Mouse (Mus musculus) embryonic fibroblast, embryonic 13.5 days (primary cell): Measurements from ENCODE around the gene Tmem240. TPM values are rescaled to one million over a fixed set of nuclear protein-coding genes. Genes with fewer than 3 reads are reported as not detected.
A peak's percentile ranks its signal among the peaks of the same experiment; 100 is the strongest.
"Not testable (repeated sequence)": the region's sequence is repeated elsewhere in the genome, so short reads cannot be mapped to it uniquely, and the experiment has no call there.

Source experiments
- H3K27ac ChIP-seq: 2 replicates; pipeline ENCODE4 v1.5.1; 2012; ENCODE audit warnings: low read length, control low read depth, inconsistent platforms; ENCODE audit not compliant: insufficient read depth
- H3K4me1 ChIP-seq: 2 replicates; pipeline ENCODE4 v1.6.1; 2011; ENCODE audit warnings: low read length; ENCODE audit not compliant: control insufficient read depth, insufficient read depth
- H3K4me3 ChIP-seq: 2 replicates; pipeline ENCODE4 v1.5.1; 2011; ENCODE audit warnings: mild to moderate bottlenecking, control low read depth, low read length; ENCODE audit not compliant: insufficient read depth
- CTCF ChIP-seq: IDR thresholded peaks from 2 replicates; pipeline ENCODE4 v1.5.1; 2011; ENCODE audit warnings: mild to moderate bottlenecking, control low read depth, low read length, moderate library complexity, borderline replicate concordance; ENCODE audit not compliant: insufficient read depth
- POLR2A ChIP-seq: IDR thresholded peaks from 2 replicates; pipeline ENCODE4 v1.6.1; 2011; ENCODE audit warnings: low read depth, mild to moderate bottlenecking, control low read depth, low read length, moderate library complexity
- polyA plus RNA-seq: library from polyadenylated mRNA; stranded (reverse); fragments of >200 nt; gene quantifications from 2 replicates; pipeline ENCODE4 v1.2.4, GENCODE M21; 2011; ENCODE audit warnings: low read depth; ENCODE audit not compliant: missing spikeins, insufficient read length

Gene Tmem240
- polyA plus RNA-seq, 1 experiment: 1.0 TPM

DNA sequence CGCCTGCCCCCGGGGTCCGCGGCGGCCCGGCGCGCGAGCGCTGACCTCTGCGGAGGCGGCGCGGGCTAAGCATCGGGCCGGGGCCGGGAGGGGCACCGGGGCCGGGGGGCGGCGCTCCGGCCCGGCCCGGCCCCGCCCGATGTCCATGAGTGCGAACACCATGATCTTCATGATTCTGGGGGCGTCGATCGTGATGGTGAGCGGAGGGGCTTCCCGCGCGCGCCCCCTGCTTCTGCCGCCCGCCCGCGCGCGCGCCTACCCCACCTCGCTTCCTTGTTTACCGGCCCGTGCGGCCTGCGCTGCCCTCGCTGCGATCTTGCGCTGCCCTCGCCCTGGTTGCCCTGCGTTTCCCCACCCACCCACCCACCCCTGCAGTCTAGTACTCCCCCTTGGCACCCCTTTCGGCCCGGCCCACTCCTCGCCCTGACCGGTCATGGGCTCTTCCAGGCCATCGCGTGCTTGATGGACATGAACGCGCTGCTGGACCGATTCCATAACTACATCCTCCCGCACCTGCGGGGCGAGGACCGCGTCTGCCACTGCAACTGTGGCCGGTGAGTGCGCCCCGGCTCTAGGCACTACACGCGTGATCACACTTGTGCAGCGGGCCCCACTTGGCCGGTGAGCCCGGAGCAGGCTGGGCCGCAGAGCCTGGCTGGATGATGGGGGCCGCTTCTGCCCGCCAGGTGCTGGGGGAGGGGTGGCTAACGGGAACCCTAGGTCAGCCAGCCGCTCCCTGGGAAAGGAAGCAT, 527 bp downstream of the Tmem240 start:
- H3K27ac ChIP-seq: peak overlapping the region; percentile 38; the same call in 1 of the 2 replicates
- no peak; the same call in none of the 2 replicates for TF ChIP-seq POLR2A
- no peak for TF ChIP-seq CTCF
- H3K4me3 ChIP-seq: peak overlapping the region; percentile 42
- peaks cover 7% of the 10 kb centered on the region; the same call in 1 of the 2 replicates for H3K4me1 ChIP-seq

DNA sequence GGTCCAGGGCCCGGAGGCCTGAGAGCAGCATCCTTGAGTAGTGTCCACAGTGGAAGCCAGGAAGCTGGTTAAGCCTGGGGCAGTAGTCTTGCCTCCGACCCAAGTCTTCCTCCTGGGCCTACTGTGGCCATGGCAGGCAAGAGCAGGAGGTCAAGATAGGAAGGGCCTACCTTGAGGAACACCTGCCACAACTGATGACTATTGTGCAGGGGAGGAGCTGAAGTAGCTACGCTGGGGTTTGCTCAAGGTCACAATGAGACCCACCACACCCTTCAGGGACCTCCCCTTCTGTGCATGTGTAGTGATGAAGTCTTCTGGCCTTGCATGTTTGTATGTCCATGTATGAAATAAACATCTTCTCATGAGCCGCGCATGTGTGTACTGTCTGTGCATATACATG, 1.2 kb downstream of the Tmem240 start:
- TF ChIP-seq CTCF (no peak), POLR2A (no peak)
- peak overlapping the region; percentile 1; the same call in 1 of the 2 replicates for H3K27ac ChIP-seq
- H3K4me1 ChIP-seq: peaks cover 7% of the 10 kb centered on the region; the same call in 1 of the 2 replicates
- H3K4me3 ChIP-seq: peak overlapping the region; percentile 42

DNA sequence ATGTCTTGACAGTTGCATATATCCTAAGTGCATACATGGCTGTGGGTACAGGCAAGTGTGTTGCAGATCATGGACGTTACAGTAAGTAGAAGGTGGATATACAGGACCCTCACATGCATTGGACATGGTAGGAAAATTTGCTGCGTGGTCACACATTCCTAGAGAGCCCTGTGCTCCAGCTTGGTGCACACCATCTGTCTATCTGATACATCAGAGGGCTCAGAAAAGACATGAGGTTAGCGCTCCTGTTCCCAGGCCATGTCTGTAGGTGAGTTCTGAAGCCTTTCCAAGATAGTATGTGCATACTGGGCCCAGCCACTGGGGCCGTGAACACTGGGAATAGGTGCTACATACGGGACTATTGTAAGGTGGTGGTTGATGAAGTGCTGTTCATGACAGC, 1.8 kb downstream of the Tmem240 start:
- peaks cover 7% of the 10 kb centered on the region; the same call in 1 of the 2 replicates for H3K4me1 ChIP-seq
- H3K27ac ChIP-seq: no peak overlapping the region
- H3K4me3 ChIP-seq: no peak overlapping the region
- no peak for TF ChIP-seq CTCF

DNA sequence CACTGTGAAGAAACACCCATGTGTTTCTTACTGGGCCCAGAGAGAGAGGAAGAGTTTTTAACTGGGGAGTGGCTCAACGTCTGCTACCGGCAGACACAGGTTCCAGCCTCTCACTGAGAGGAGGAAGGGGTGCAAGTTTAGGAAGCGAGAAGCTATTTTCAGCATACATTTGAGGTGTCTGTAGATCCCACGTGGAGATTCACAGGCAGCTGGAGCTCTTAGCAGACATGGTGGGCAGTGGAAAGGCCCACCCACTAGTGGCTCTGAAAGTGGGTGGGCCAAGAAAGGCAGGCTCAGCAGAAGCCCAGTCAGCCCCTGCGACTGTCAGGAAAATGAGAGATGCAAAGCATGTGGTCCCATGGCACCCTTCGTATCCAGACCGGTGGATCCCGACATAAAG, 3.7 kb downstream of the Tmem240 start:
- Histone ChIP-seq H3K4me1 (0 out of 2 replicates have a peak, but pooled peaks cover 2% of the 10 kb centered on the region), H3K4me3 (no peak overlapping the region), H3K27ac (no peak overlapping the region)
- TF ChIP-seq POLR2A: no peak

DNA sequence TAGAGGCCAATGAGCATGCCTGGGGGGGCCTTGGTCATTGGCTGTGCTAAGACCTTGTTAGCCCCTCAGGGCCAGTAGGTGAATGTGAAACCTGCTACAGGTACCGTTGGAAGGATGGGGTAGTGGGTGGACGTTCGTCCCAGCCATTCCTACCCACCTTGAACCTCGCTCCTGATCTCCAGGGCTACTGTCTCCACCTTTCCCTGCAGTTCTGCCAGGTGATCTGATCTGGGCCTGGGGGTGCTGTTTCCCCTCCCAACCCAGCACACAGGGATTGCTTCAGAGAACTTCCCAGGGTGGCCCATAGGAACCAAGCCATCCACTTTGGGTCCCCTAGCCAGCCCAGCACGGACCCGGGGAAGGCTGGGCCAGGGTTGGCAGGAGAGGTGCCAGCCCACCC, 4.6 kb downstream of the Tmem240 start:
- H3K4me1 ChIP-seq: 0 out of 2 replicates have a peak, but pooled peaks cover 2% of the 10 kb centered on the region
- H3K4me3 ChIP-seq: no peak overlapping the region
- no peak overlapping the region for H3K27ac ChIP-seq
- TF ChIP-seq POLR2A (no peak), CTCF (no peak)

DNA sequence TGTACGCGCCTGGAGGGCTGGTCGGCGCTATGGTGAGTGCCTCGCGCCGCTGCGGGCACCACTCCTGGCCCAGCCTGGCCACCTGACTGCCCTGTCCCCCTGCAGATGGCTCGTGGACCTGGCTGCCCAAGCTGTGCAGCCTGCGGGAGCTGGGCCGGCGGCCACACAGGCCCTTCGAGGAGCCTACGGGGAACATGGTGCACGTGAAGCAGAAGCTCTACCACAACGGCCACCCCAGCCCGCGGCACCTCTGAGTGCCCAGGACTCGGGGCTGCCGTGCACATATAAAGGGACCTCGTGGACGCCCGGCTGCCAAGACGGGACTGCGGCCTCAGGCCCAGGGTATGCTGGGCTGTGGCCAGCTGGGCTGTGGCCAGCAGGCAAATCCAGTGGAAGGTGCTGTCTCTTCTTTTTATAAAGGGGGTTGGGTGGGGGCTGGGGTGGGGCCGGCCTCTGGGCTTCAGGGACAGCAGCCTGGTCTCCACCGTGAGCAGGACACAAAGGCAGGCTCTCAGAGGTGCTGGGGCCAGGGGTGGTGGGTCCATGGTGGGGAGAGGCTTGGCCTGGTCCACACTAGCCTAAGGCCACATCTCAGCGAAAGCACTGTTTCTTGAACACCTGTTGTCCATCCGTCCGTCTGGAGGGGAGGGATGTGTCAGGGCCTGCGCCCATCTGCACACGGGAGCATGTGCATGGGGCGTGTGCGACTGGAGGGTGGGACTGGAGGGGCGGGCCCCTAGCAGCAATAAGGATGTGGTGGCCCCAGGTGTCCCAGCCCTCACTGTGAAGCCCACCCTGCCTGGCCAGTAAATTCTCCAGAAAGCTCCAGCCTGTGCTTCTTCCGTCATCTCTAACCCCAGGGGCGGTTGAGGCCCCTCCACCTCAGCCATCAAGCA, 5.4 kb downstream of the Tmem240 start:
- Histone ChIP-seq H3K4me3 (no peak overlapping the region), H3K4me1 (0 out of 2 replicates have a peak, but pooled peaks cover 2% of the 10 kb centered on the region), H3K27ac (no peak overlapping the region)
- TF ChIP-seq POLR2A: no peak
- TF ChIP-seq CTCF: no peak

DNA sequence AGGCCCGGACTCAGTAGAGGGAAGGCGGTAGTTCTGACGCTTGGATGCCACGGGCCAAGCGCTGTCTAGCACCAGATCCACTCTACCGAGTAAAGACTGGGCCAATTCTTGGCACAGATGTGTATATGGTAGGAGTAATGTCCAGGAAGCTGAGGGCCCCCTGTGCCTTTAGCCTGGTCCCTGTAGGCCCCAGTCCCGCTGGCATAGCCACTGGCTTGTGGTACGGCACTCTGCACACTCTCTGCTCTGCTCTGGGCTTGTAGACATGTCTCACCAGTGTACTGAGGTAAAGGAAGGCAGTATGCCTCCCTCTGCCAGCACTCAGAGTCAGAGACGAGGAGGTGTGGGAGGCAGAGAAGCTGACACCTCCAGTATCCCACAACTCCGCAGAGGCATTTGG, 6.1 kb downstream of the Tmem240 start:
- H3K27ac ChIP-seq, H3K4me1 ChIP-seq: not testable (repeated sequence)

DNA sequence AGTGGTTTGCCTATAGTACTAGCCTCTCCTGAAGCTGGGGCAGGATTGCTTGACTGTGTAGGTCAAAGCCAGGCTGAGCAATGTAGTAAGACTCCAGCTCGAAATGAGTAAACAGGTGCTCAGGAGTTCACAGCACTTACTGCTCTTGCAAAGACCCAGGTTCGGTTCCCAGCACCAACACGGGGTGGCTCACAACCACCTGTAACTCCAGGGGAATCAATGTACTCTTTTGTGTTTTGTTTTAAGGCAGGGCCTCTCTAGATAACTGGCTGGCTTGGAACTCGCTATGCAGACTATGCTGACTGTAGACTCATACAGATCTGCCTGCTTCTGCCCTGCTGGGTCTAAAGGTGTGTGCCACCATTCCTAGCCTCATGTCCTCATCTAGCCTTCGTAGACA, 8.1 kb downstream of the Tmem240 start:
- no peak overlapping the region for H3K27ac ChIP-seq
- no peak overlapping the region for H3K4me3 ChIP-seq
- TF ChIP-seq POLR2A: no peak
- no peak for TF ChIP-seq CTCF
- no peaks in the 10 kb centered on the region for H3K4me1 ChIP-seq

More for the DNA sequence above, 6.1 kb downstream of the Tmem240 start:
- not testable (repeated sequence) for H3K4me3 ChIP-seq

DNA sequence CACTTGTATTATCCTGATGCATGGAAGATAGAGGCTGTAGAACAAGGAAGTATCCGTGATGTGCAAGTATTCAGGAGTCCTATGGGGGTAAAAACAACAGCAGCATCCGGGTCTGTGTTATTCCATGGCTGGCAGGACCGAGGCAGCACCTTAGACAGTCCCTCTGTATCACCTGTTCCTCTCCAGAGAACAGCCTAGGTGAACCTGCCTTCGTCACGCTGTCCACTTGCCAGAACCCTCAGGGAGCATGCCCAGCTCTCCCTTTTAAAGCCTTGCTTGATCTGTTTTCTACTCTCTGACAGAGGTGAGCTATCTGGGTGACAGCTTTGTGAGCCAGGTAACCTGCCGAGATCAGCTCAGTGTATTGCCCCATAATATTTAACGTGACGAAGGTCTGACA, 9.9 kb downstream of the Tmem240 start:
- H3K4me1 ChIP-seq: no peaks in the 10 kb centered on the region
- no peak for TF ChIP-seq POLR2A
- no peak for TF ChIP-seq CTCF
- H3K27ac ChIP-seq: no peak overlapping the region
- no peak overlapping the region for H3K4me3 ChIP-seq

DNA sequence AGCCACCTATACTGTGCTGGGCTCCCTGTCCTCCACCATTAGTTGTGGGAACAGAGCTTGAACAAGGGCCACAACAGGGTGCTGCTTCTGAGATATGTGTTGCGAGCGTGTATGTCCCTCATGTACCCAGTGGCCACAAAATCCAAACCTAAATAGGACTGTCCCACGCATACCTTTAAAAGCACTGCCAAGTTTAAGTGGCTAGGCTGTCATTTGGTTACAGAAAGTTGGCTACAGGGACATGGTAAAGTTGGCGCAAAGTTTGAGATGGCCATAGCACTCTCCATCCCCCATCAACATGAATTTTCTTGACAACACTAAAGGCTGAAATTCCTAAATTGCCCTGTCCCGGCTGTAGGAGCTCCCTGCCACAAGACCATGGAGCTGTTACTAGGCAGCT, 10.5 kb downstream of the Tmem240 start:
- Histone ChIP-seq H3K27ac (no peak overlapping the region), H3K4me1 (no peaks in the 10 kb centered on the region), H3K4me3 (no peak overlapping the region)
- no peak for TF ChIP-seq CTCF
- no peak for TF ChIP-seq POLR2A
